Mouse (Mus musculus) heart, embryonic 15.5 days (tissue): Measurements from ENCODE around the gene Adamtsl1. TPM values are rescaled to one million over a fixed set of nuclear protein-coding genes. Genes with fewer than 3 reads are reported as not detected.

Experiments used
- ATAC-seq: fragments of 200-750 bp; cut with Nextera tagmentation; replicated peaks from 2 replicates; pipeline ENCODE4 v1.8.0; 2017; ENCODE audit warnings: low read depth, moderate TSS enrichment; ENCODE audit not compliant: insufficient number of reproducible peaks, insufficient read depth, low FRiP score
- H3K27ac ChIP-seq: fragments of 300-500 bp; sonication (generic); 2 replicates; pipeline ENCODE4 v1.5.1; 2015; ENCODE audit warnings: mild to moderate bottlenecking, inconsistent platforms
- H3K27me3 ChIP-seq: fragments of 300-500 bp; sonication (generic); 2 replicates; pipeline ENCODE4 v1.6.1; 2015; ENCODE audit warnings: inconsistent platforms
- H3K36me3 ChIP-seq: fragments of 300-500 bp; sonication (generic); 2 replicates; pipeline ENCODE4 v1.6.1; 2015; ENCODE audit warnings: mild to moderate bottlenecking, inconsistent platforms
- H3K4me1 ChIP-seq: fragments of 300-500 bp; sonication (generic); replicated peaks from 2 replicates; pipeline ENCODE4 v1.6.1; 2015; ENCODE audit warnings: inconsistent platforms
- H3K4me2 ChIP-seq: fragments of 300-500 bp; sonication (generic); 2 replicates; pipeline ENCODE4 v1.6.1; 2015; ENCODE audit warnings: inconsistent platforms, mild to moderate bottlenecking, moderate library complexity
- H3K4me3 ChIP-seq: fragments of 300-500 bp; sonication (generic); 2 replicates; pipeline ENCODE4 v1.5.1; 2015; ENCODE audit warnings: mild to moderate bottlenecking, inconsistent platforms
- H3K9ac ChIP-seq: fragments of 300-500 bp; sonication (generic); 2 replicates; pipeline ENCODE4 v1.6.1; 2015; ENCODE audit warnings: mild to moderate bottlenecking, inconsistent platforms
- H3K9me3 ChIP-seq: fragments of 300-500 bp; sonication (generic); replicated peaks from 2 replicates; pipeline ENCODE4 v1.6.1; 2016; ENCODE audit warnings: inconsistent platforms
- WGBS: fragments of 180-500 bp; shearing (Covaris S2); methylation state at CpG from one replicate; pipeline ENCODE4 v1.1.7; 2015; ENCODE audit warnings: mixed read lengths; 5-methylcytosine and 5-hydroxymethylcytosine counted together
- polyA plus RNA-seq: library from polyadenylated mRNA; unstranded; fragments of >200 nt; fragmentation: Nextera tagmentation; extraction: Ambion mirVana; gene quantifications from 2 replicates; pipeline ENCODE4 v1.2.1, GENCODE M21; 2015

Gene Adamtsl1
- 9.8 and 11.8 TPM in 2 replicates for polyA plus RNA-seq

DNA sequence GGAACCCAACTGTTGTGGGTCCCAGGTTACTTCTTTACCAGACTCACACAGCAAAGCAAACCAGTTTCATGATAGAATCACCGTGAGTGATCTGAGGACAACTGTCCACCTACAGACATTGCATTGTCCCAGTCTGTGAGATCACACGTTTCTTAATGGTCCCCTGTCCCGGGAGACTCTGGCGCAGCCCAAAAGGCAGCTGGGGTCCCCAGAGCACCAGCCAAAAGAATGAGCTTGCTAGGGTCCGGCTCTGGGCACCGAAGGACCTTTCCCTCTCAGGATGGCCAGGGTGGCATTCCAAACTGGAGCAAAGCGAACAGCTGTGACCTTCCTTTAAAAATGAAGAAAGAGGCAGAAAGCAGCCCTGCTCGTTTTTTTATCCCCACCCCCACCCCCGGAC is at the start of gene Adamtsl1:
Adamtsl1 (plus strand) TSS at position 381 of the 400 bp plus-strand sequence.
- H3K27ac ChIP-seq, result no peak within 1 kb of the TSS
- peak within 1 kb of the TSS; percentile 22 for H3K9ac ChIP-seq
- H3K4me3 ChIP-seq, result peak within 1 kb of the TSS; percentile 50
- peaks cover 20% of the 10 kb centered on the region for H3K4me1 ChIP-seq
- H3K27me3 ChIP-seq, result peaks cover 32% of the 10 kb centered on the region
- H3K4me2 ChIP-seq, result peak within 1 kb of the TSS; percentile 93
- no peaks in the 10 kb centered on the region for H3K9me3 ChIP-seq
- ATAC-seq, result no peak
- WGBS, result 2% methylated on average over 9 of the region's 9 CpGs
- H3K36me3 ChIP-seq, result no peaks in the 10 kb centered on the region

DNA sequence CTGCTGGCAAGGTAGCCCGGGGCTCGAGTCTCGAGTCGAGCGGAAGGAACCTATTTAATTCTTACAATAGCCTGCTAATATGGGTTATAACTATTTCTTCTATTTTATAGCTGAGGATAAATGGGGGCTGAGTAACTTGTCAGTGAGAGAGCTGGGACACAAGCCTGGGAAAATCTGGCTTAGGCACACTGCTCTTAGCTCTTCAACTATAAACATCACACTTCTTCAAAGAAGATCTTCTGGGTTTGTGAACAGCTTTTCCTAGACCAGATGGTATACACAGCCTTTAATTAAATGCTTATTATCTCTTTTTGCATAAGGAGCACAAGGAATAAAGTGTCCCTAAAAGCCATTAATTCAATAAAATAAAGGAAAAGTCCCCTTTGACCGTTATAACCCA is 30.4 kb upstream of the Adamtsl1 start:
- no peak overlapping the region for H3K9ac ChIP-seq
- H3K4me2 ChIP-seq, result no peak overlapping the region
- no peak overlapping the region for H3K27ac ChIP-seq
- H3K4me3 ChIP-seq, result no peak overlapping the region
- ATAC-seq, result no peak
- no peaks in the 10 kb centered on the region for H3K27me3 ChIP-seq
- H3K9me3 ChIP-seq, result no peaks in the 10 kb centered on the region
- H3K36me3 ChIP-seq, result no peaks in the 10 kb centered on the region
- 91% methylated on average over 6 of the region's 6 CpGs for WGBS
- H3K4me1 ChIP-seq, result no peaks in the 10 kb centered on the region

DNA sequence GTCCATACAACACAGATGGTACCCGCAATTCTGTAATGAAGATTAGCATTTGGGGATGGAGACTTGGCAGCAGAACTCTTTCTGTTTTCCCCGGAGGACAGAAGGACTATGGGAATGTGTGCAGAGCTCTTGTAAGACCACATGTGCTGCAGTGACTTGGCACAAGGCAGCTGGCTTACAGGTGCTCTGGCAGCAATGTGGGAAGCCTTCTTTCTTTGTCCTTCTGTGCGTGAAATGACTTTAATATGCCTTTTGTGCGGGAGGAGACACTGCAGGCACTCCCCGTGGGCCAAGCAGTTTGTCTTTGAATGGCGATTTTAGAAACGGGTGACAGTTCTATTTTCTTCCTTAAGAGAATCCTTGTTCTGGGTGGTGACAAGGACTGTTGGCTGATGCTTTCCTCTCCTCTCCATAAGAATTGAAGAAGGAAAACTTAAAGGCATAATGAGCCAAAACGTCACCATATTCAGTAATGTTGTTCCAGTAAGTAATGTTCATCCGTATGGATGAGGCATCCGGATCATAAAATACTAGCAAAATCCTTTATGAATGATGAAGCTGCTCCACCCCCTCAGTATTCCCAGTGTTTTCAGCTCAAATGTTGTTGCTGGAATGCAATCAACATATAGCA is 27.5 kb upstream of the Adamtsl1 start:
- Histone ChIP-seq H3K4me3 (no peak overlapping the region), H3K27ac (no peak overlapping the region), H3K27me3 (no peaks in the 10 kb centered on the region), H3K36me3 (no peaks in the 10 kb centered on the region), H3K4me2 (no peak overlapping the region), H3K9me3 (no peaks in the 10 kb centered on the region), H3K9ac (no peak overlapping the region), H3K4me1 (no peaks in the 10 kb centered on the region)
- ATAC-seq, result no peak
- 77% methylated on average over 10 of the region's 10 CpGs for WGBS

DNA sequence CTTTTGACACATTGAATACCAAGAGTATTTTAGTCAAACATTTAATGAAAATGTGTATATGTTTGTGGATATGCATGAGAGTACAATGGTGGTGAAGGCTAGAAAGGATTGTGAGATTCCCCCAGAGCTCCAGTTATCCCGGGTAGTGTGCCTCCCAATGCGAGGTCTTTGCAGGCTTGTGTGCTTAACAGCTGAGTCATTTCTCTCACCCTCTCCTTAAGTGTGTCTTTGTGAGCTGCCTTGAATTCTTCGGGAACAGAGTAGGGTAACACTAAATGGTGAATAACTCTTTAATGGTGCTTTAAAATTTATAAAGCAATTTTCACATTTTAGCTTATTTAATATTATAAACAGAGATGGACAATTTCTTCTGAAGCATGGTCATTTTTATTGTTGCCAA is 8.3 kb upstream of the Adamtsl1 start:
- ATAC-seq, result no peak
- no peaks in the 10 kb centered on the region for H3K36me3 ChIP-seq
- no peaks in the 10 kb centered on the region for H3K9me3 ChIP-seq
- no peak overlapping the region for H3K4me2 ChIP-seq
- no peak overlapping the region for H3K27ac ChIP-seq
- H3K4me3 ChIP-seq, result no peak overlapping the region
- WGBS, result 59% methylated on average over 3 of the region's 3 CpGs
- no peaks in the 10 kb centered on the region for H3K27me3 ChIP-seq
- no peak overlapping the region for H3K9ac ChIP-seq
- no peaks in the 10 kb centered on the region for H3K4me1 ChIP-seq

DNA sequence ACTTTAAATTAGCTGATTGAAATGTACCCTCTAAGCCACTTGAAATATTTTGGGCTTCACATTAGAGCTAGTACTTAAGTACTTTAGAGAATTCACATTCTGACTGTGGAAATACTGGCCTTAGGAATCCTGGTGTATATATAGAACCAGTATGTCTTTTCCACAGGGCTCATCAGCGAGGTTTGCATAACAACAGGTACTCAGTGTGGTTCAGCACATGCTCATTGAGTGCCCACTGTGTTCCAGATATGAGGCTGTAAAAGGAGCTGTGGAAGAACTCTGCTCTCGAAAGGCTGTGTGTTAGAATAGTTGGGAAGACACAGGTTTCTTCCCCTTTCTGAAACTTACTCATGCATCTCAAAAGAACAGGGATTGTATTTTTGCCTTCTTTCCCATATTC is 7.0 kb upstream of the Adamtsl1 start:
- WGBS, result 56% methylated on average over 2 of the region's 2 CpGs
- Histone ChIP-seq H3K36me3 (no peaks in the 10 kb centered on the region), H3K27ac (no peak overlapping the region), H3K4me3 (no peak overlapping the region), H3K4me1 (no peaks in the 10 kb centered on the region), H3K9me3 (no peaks in the 10 kb centered on the region), H3K27me3 (no peaks in the 10 kb centered on the region), H3K9ac (no peak overlapping the region), H3K4me2 (no peak overlapping the region)
- ATAC-seq, result no peak

DNA sequence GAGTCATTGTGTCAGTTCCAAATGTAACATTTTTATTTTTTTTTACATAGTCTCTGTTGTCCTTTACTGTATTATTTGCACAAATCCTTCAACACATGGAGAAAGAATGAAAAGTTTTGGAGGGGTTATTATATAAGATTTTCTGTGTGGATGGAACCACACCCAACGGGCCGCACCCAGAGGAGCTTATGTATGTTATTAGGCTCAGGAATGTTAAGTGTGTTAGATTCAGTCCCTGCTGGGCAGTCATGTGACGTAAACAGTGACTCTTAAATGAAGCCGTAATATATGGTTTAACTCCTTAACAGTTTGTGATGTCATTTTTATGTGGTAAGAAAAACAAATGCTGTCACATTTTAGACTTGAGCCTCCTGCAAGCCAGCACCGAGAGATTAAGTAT is 6.5 kb upstream of the Adamtsl1 start:
- no peak for ATAC-seq
- peaks cover 3% of the 10 kb centered on the region for H3K27me3 ChIP-seq
- H3K9me3 ChIP-seq, result no peaks in the 10 kb centered on the region
- no peaks in the 10 kb centered on the region for H3K4me1 ChIP-seq
- H3K9ac ChIP-seq, result no peak overlapping the region
- 39% methylated on average over 5 of the region's 5 CpGs for WGBS
- no peaks in the 10 kb centered on the region for H3K36me3 ChIP-seq
- H3K27ac ChIP-seq, result no peak overlapping the region
- no peak overlapping the region for H3K4me3 ChIP-seq
- H3K4me2 ChIP-seq, result no peak overlapping the region

DNA sequence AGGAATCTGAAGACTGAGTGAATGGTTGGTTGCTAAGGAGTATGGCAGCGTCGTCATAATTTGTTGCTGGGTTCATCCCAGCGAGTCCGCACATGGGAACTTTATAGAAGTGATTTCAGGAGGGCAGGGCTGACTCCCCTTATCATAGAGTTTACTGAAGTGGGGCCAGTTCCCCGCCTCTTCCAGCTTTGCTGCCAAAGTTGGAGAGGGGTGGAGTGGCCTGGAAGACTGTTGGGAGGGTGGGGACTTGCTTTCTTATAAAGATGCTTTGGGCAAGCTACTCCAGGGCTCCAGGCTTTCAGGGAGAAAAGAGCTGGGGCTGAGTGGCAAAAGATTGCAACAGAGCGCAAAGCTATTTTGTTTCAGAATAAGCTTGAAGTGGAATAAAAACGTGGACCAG is 684 bp upstream of the Adamtsl1 start:
- H3K4me2 ChIP-seq, result peak overlapping the region; percentile 93
- no peaks in the 10 kb centered on the region for H3K36me3 ChIP-seq
- H3K4me1 ChIP-seq, result peaks cover 20% of the 10 kb centered on the region
- H3K9ac ChIP-seq, result no peak overlapping the region
- H3K27ac ChIP-seq, result no peak overlapping the region
- peak overlapping the region; percentile 50; the same call in 1 of the 2 replicates for H3K4me3 ChIP-seq
- WGBS, result 20% methylated on average over 7 of the region's 7 CpGs
- H3K27me3 ChIP-seq, result peaks cover 32% of the 10 kb centered on the region
- peak; percentile 81 for ATAC-seq
- no peaks in the 10 kb centered on the region for H3K9me3 ChIP-seq

DNA sequence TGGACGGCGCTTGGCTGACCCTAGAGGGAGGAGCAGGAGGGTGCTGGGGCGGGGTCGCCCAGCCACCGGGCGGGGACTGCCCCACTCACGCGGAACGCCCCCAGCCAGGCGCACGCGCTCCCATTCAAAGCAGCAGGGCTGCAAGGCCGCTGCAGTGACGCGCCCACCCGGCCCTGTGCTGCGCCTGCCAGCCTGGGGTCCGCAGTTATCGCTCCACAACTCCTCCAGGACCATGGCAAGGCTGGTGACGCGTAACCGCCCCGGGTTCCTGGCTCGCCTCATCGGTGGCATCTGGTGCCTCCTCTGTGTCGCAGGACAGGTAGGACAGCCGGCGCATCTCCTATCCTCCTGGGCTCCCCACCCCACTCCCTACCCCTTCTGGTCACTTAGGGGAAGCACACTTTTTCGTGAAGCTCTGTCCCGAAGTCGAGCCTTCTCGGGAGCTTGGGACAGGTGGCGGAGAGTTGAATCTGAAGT is 271 bp downstream of the Adamtsl1 start:
- peak overlapping the region; percentile 50 for H3K4me3 ChIP-seq
- peak; percentile 74 for ATAC-seq
- H3K27ac ChIP-seq, result no peak overlapping the region
- peaks cover 32% of the 10 kb centered on the region for H3K27me3 ChIP-seq
- H3K4me1 ChIP-seq, result peaks cover 20% of the 10 kb centered on the region
- H3K36me3 ChIP-seq, result no peaks in the 10 kb centered on the region
- H3K9me3 ChIP-seq, result no peaks in the 10 kb centered on the region
- H3K9ac ChIP-seq, result peak overlapping the region; percentile 22
- peak overlapping the region; percentile 93 for H3K4me2 ChIP-seq
- WGBS, result under 1% methylated on average over 33 of the region's 33 CpGs

DNA sequence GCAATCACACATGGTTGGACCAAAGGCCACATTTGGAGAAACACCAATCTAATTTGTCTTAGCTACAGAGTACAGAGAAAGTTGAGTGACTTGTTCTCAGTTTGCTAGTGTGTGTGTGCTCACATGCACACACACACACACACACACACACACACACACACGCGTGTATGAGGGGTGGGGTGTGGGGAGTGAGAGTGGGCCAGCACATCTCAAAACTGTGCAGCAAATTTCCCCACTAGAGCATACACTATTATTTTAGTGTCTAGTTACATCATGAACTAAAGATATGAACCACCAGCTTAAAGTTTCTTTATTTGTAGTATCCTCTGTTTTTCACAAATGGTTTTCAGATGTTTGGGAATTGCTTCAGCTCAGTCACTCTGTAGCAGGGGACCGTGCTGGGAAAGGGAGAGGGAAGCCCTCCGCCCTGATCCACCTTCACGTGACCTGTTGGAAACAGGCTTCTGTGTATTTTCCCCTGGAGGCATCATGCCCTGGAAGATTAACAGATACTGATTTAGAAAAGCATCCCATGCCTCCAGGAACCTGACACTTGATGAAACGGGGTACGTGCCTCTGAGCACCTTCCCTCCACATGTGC is 13.1 kb downstream of the Adamtsl1 start:
- Histone ChIP-seq H3K27me3 (no peaks in the 10 kb centered on the region), H3K4me3 (no peak overlapping the region), H3K4me1 (no peaks in the 10 kb centered on the region), H3K4me2 (no peak overlapping the region), H3K27ac (no peak overlapping the region), H3K9me3 (no peaks in the 10 kb centered on the region), H3K9ac (no peak overlapping the region), H3K36me3 (no peaks in the 10 kb centered on the region)
- 81% methylated on average over 7 of the region's 7 CpGs for WGBS
- no peak for ATAC-seq

DNA sequence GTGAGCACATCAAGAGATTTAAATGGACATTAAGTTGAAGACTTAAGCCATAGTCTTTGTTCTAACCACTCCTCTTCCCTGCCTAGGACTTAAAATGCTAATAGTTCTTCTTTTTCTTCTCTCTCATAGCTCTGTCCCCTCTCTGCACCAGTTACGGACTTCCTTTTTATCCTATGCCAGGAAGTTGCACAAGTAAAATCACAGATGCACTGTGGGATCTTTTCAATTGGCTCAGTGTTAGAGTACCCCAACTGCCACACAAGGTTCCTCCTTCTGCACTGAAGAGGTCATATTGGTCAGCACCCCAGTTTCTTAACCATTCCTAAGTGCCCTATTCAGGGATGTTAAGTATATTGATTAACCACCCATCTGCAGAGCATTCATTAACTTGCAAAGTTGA is 15.9 kb downstream of the Adamtsl1 start:
- no peak overlapping the region for H3K27ac ChIP-seq
- no peak overlapping the region for H3K9ac ChIP-seq
- H3K9me3 ChIP-seq, result no peaks in the 10 kb centered on the region
- no peaks in the 10 kb centered on the region for H3K4me1 ChIP-seq
- no peak for ATAC-seq
- no peak overlapping the region for H3K4me2 ChIP-seq
- H3K36me3 ChIP-seq, result no peaks in the 10 kb centered on the region
- no peaks in the 10 kb centered on the region for H3K27me3 ChIP-seq
- no peak overlapping the region for H3K4me3 ChIP-seq
- WGBS, result 68% methylated on average over 1 of the region's 1 CpGs

DNA sequence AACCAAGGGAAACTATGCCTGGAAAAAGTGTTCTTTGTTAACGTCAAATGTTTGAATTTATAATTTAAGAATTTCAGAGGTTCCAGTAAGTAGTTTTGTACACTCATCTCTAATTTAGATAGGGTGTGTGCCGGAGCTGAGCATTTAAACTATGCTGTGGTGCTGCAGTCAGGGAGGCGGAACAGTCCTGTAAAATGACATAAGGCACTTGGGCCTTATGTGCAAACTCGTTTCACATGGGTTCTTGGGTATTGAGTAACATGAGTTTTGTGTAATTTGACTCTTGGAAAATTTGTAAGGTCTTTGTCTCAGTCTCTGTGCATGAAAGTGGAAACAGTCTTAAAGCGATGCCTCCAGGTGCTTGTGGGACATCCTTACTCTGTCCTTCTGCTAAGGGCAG is 25.7 kb downstream of the Adamtsl1 start:
- Histone ChIP-seq H3K4me3 (no peak overlapping the region), H3K4me1 (no peaks in the 10 kb centered on the region), H3K4me2 (no peak overlapping the region), H3K9me3 (no peaks in the 10 kb centered on the region), H3K36me3 (no peaks in the 10 kb centered on the region), H3K27me3 (no peaks in the 10 kb centered on the region), H3K27ac (no peak overlapping the region), H3K9ac (no peak overlapping the region)
- 70% methylated on average over 5 of the region's 5 CpGs for WGBS
- ATAC-seq, result no peak

DNA sequence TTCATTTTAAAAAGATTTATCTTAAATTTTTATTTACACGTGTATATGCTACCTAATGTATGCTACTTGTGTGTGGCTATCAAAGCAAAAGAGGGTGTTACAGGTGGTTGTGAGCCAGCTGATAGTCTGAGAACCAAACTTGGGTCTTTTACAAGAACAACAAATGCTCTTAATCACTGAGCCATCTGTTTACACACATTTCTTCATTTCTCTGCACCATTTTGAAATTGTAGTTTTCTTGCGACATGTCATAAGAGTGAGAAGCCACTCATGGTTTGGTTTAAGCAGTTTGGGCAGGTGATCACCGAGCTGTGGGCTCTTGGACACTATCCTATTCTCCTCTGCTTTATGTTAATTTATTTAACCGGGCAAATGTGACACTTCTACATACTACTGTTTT is 29.2 kb downstream of the Adamtsl1 start:
- H3K4me2 ChIP-seq, result no peak overlapping the region
- H3K9me3 ChIP-seq, result no peaks in the 10 kb centered on the region
- no peak overlapping the region for H3K27ac ChIP-seq
- ATAC-seq, result no peak
- H3K4me1 ChIP-seq, result no peaks in the 10 kb centered on the region
- H3K36me3 ChIP-seq, result no peaks in the 10 kb centered on the region
- no peak overlapping the region for H3K4me3 ChIP-seq
- WGBS, result 72% methylated on average over 4 of the region's 4 CpGs
- H3K9ac ChIP-seq, result no peak overlapping the region
- no peaks in the 10 kb centered on the region for H3K27me3 ChIP-seq
